Mouse (Mus musculus) embryonic facial prominence, embryonic 12.5 days (tissue): ENCODE results near the gene Sugp2. TPM values are rescaled to one million over a fixed set of nuclear protein-coding genes. Genes with fewer than 3 reads are reported as not detected.

Experiments
- ATAC-seq: fragments of 200-750 bp; cut with Nextera tagmentation; 2 replicates; pipeline ENCODE4 v1.8.0; 2017; ENCODE audit not compliant: insufficient number of reproducible peaks, insufficient read depth, low FRiP score, low TSS enrichment
- H3K27ac ChIP-seq: fragments of 300-500 bp; sonication (generic); 2 replicates; pipeline ENCODE4 v1.5.1; 2016; ENCODE audit warnings: mild to moderate bottlenecking
- H3K27me3 ChIP-seq: fragments of 300-500 bp; sonication (generic); 2 replicates; pipeline ENCODE4 v1.6.1; 2016; ENCODE audit warnings: mild to moderate bottlenecking, moderate library complexity
- H3K36me3 ChIP-seq: fragments of 300-500 bp; sonication (generic); 2 replicates; pipeline ENCODE4 v1.6.1; 2016; ENCODE audit warnings: mild to moderate bottlenecking
- H3K4me1 ChIP-seq: fragments of 300-500 bp; sonication (generic); 2 replicates; pipeline ENCODE4 v1.6.1; 2016
- H3K4me2 ChIP-seq: fragments of 300-500 bp; sonication (generic); replicated peaks from 2 replicates; pipeline ENCODE4 v1.6.1; 2016; ENCODE audit warnings: mild to moderate bottlenecking, moderate library complexity
- H3K4me3 ChIP-seq: fragments of 300-500 bp; sonication (generic); 2 replicates; pipeline ENCODE4 v1.5.1; 2016; ENCODE audit warnings: mild to moderate bottlenecking
- H3K9ac ChIP-seq: fragments of 300-500 bp; sonication (generic); 2 replicates; pipeline ENCODE4 v1.6.1; 2016; ENCODE audit warnings: mild to moderate bottlenecking, moderate library complexity
- H3K9me3 ChIP-seq: fragments of 300-500 bp; sonication (generic); 2 replicates; pipeline ENCODE4 v1.6.1; 2016; ENCODE audit warnings: mild to moderate bottlenecking, moderate library complexity
- WGBS: fragments of 180-500 bp; shearing (Covaris S2); methylation state at CpG from one replicate; pipeline ENCODE4 v1.1.7; 2016; 5-methylcytosine and 5-hydroxymethylcytosine counted together
- polyA plus RNA-seq: library from polyadenylated mRNA; unstranded; fragments of >200 nt; fragmentation: Nextera tagmentation; extraction: Ambion mirVana; gene quantifications from 2 replicates; pipeline ENCODE4 v1.2.1, GENCODE M21; 2016

The Sugp2 gene
- polyA plus RNA-seq, 1 experiment from 2014 or later = 47.5 TPM

GRCm38 (mm10) chr8:70316511-70317504 lies 82.8 kb downstream of the Sugp2 start:
- peak overlapping the region; percentile 57 for H3K4me3 ChIP-seq

GRCm38 (mm10) chr8:70317872-70318271 lies 83.8 kb downstream of the Sugp2 start:
- H3K9ac ChIP-seq = no peak overlapping the region
- no peak overlapping the region for H3K4me3 ChIP-seq
- no peaks in the 10 kb centered on the region for H3K9me3 ChIP-seq
- peak overlapping the region; percentile 83 for H3K27ac ChIP-seq
- peak overlapping the region; percentile 68; the same call in 1 of the 2 replicates for H3K4me2 ChIP-seq
- H3K4me1 ChIP-seq = peaks cover 27% of the 10 kb centered on the region
- peaks cover 14% of the 10 kb centered on the region for H3K36me3 ChIP-seq
- ATAC-seq = no peak
- WGBS = 85% methylated on average over 5 of the region's 5 CpGs
- H3K27me3 ChIP-seq = no peaks in the 10 kb centered on the region

More at GRCm38 (mm10) chr8:70316511-70317504, 82.8 kb downstream of the Sugp2 start:
- Histone ChIP-seq H3K36me3 (peaks cover 22% of the 10 kb centered on the region), H3K27me3 (no peaks in the 10 kb centered on the region), H3K4me2 (peak overlapping the region; percentile 68), H3K9ac (peak overlapping the region; percentile 63), H3K4me1 (peaks cover 27% of the 10 kb centered on the region), H3K9me3 (no peaks in the 10 kb centered on the region), H3K27ac (peak overlapping the region; percentile 83)
- WGBS = 8% methylated on average over 15 of the region's 15 CpGs
- ATAC-seq = peak; percentile 82

DNA sequence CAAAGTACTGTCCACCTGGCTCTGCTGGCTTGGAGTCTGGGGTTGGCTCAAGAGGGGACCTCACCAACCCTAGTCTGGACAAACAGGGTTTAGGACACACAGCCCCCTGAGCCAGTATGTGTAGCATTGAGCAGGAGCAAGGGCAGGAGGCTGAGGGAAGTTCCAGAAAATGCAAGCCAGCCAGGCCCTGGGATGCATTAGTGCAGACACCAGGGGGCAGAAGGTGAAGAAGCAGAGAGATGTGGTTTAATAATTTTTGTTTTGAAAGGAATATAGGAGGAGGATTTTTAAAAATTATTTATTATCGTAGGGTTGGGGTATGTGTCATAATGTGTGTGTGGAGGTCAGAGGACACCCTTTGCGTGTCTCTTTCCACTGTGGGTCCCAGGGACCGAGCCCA lies 89.7 kb downstream of the Sugp2 start:
- H3K36me3 ChIP-seq = peaks cover 16% of the 10 kb centered on the region
- no peak overlapping the region for H3K4me3 ChIP-seq
- 87% methylated on average over 3 of the region's 3 CpGs for WGBS
- no peak overlapping the region for H3K4me2 ChIP-seq
- no peaks in the 10 kb centered on the region for H3K4me1 ChIP-seq
- no peak overlapping the region for H3K27ac ChIP-seq
- H3K9me3 ChIP-seq = no peaks in the 10 kb centered on the region
- H3K27me3 ChIP-seq = no peaks in the 10 kb centered on the region
- no peak overlapping the region for H3K9ac ChIP-seq
- no peak for ATAC-seq

- no peak for ATAC-seq
- peaks cover 23% of the 10 kb centered on the region for H3K4me1 ChIP-seq
- H3K27me3 ChIP-seq = peaks cover 10% of the 10 kb centered on the region
- WGBS = 93% methylated on average over 6 of the region's 6 CpGs
- H3K4me2 ChIP-seq = no peak overlapping the region
- H3K9me3 ChIP-seq = no peaks in the 10 kb centered on the region
- no peak overlapping the region for H3K4me3 ChIP-seq
- no peak overlapping the region for H3K27ac ChIP-seq
- H3K36me3 ChIP-seq = peaks cover 27% of the 10 kb centered on the region
- no peak overlapping the region for H3K9ac ChIP-seq
Observed at GRCm38 (mm10) chr8:70327512-70327911, 93.5 kb downstream of the Sugp2 start.

- H3K4me1 ChIP-seq = peaks cover 23% of the 10 kb centered on the region
- H3K9me3 ChIP-seq = no peaks in the 10 kb centered on the region
- no peak within 1 kb of the TSS for H3K27ac ChIP-seq
- peak within 1 kb of the TSS; percentile 34 for H3K4me2 ChIP-seq
- peak within 1 kb of the TSS; percentile 11 for H3K4me3 ChIP-seq
- peak within 1 kb of the TSS; percentile 26 for H3K9ac ChIP-seq
- ATAC-seq = no peak
- H3K27me3 ChIP-seq = peaks cover 10% of the 10 kb centered on the region
- 25% methylated on average over 14 of the region's 14 CpGs for WGBS
- H3K36me3 ChIP-seq = peaks cover 40% of the 10 kb centered on the region
Observed at GRCm38 (mm10) chr8:70329124-70329834, 95.3 kb downstream of the Sugp2 start, which contains the start of gene Gdf1. Gene Gdf1 (plus strand): TSS chr8:70329817.

Other genes starting within 250 kb of the Sugp2 start
- gene Gatad2a, start 237.8 kb upstream of the Sugp2 start, polyA plus RNA-seq = 49.8 and 63.0 TPM in 2 replicates
- 64.0 and 65.4 TPM in 2 replicates for gene Mau2, start 191.5 kb upstream of the Sugp2 start, polyA plus RNA-seq
- gene Sugp1, start 191.4 kb upstream of the Sugp2 start, polyA plus RNA-seq = 55.3 and 56.7 TPM in 2 replicates
- gene Tm6sf2, start 161.3 kb upstream of the Sugp2 start, polyA plus RNA-seq = 0.58 and 1.3 TPM in 2 replicates
- 0.04 and 0.06 TPM in 2 replicates for gene Hapln4, start 150.8 kb upstream of the Sugp2 start, polyA plus RNA-seq
- gene Ncan, start 113.4 kb upstream of the Sugp2 start, polyA plus RNA-seq = 4.1 and 6.1 TPM in 2 replicates
- 24.2 and 25.0 TPM in 2 replicates for gene Nr2c2ap, start 102.9 kb upstream of the Sugp2 start, polyA plus RNA-seq
- 25.8 and 28.3 TPM in 2 replicates for gene Rfxank, start 95.1 kb upstream of the Sugp2 start, polyA plus RNA-seq
- gene Borcs8, start 94.7 kb upstream of the Sugp2 start, polyA plus RNA-seq = 46.5 and 46.7 TPM in 2 replicates
- gene Mef2b, start 94.5 kb upstream of the Sugp2 start, polyA plus RNA-seq = 1.4 and 1.9 TPM in 2 replicates
- 65.9 and 72.0 TPM in 2 replicates for gene Tmem161a, start 61.9 kb upstream of the Sugp2 start, polyA plus RNA-seq
- 4.4 and 4.6 TPM in 2 replicates for gene Slc25a42, start 21.9 kb upstream of the Sugp2 start, polyA plus RNA-seq
- gene Armc6, start 240 bp downstream of the Sugp2 start, polyA plus RNA-seq = 28.7 and 33.3 TPM in 2 replicates
- gene Homer3, start 48.6 kb downstream of the Sugp2 start, polyA plus RNA-seq = 89.4 and 89.6 TPM in 2 replicates
- gene Ddx49, start 68.3 kb downstream of the Sugp2 start, polyA plus RNA-seq = 54.8 and 58.9 TPM in 2 replicates
- 267 and 295 TPM in 2 replicates for gene Cope, start 68.3 kb downstream of the Sugp2 start, polyA plus RNA-seq
- gene Cers1, start 81.5 kb downstream of the Sugp2 start, polyA plus RNA-seq = 10.0 and 11.1 TPM in 2 replicates
- 2.1 and 3.2 TPM in 2 replicates for gene Gdf1, start 95.6 kb downstream of the Sugp2 start, polyA plus RNA-seq
- 33.7 and 36.0 TPM in 2 replicates for gene Upf1, start 119.1 kb downstream of the Sugp2 start, polyA plus RNA-seq
- gene Comp, start 139.3 kb downstream of the Sugp2 start, polyA plus RNA-seq = 0.61 and 1.4 TPM in 2 replicates
- 22.1 and 24.1 TPM in 2 replicates for gene Crtc1, start 205.4 kb downstream of the Sugp2 start, polyA plus RNA-seq
- 27.7 and 29.6 TPM in 2 replicates for gene Klhl26, start 242.7 kb downstream of the Sugp2 start, polyA plus RNA-seq